Mouse (Mus musculus): Measurements from ENCODE around the gene Tbc1d30.

Gene Tbc1d30

GRCm38 (mm10) chr10:121351066-121351581 is at the start of gene Tbc1d30:
Gene Tbc1d30 (minus strand): TSS chr10:121351278.
- DNase-seq = peak; percentile 85

DNA sequence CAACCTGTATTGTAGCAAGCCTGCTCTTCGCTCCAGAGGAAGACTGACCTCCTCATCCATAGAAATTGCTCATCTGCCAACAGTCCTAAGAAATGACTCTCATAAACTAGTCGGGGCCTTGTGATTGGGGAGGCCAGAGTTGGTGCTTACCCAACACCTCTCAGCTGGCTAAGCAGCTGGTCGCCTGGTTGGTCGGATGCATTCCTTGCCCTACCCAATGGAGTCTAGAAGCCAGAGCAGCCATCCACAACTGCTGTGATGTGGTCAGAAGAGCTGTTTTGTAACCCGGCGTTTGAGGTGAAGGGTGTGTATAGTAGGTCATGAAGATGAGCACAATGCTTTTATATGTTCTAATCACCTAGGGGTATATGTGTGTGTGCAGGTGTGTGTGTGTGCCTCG is 47.5 kb upstream of the Tbc1d30 start:
- DNase-seq = no peak

DNA sequence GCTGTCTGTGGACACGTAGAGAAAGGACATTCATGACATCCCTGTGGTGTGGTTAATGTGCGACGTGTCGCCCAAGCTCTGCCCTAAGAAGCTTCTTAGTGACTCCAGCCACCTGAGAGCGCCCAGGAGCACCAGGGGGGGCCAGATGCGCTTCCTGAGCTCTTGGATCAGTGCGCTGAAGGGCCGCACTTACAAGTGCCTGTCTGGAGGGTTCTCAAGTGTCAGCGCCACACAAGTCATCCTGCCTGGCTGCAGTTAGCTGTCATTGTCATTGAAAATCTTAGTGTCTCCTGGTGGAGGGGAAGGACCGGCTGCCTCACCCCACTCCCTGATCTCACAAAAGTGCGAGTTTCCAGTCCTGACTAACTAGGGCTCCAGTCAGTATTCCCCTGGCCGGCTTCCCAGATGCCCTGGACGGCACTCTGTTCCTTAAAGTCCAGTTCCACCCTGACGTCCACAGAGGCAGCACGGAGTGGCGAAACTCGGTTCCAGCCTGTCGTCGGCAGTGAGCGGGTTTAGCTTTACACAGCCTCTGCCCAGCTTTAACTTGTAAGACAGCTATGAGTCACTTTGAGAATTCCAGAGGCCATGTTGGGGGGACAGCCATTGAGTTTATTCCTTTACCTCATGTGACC is 44.6 kb upstream of the Tbc1d30 start:
- peak; percentile 70 for DNase-seq

- DNase-seq = no peak
These were observed 43.8 kb upstream of the Tbc1d30 start for GRCm38 (mm10) chr10:121394789-121395325.

- no peak for DNase-seq
These were observed 43.2 kb upstream of the Tbc1d30 start for GRCm38 (mm10) chr10:121394270-121394669.

DNA sequence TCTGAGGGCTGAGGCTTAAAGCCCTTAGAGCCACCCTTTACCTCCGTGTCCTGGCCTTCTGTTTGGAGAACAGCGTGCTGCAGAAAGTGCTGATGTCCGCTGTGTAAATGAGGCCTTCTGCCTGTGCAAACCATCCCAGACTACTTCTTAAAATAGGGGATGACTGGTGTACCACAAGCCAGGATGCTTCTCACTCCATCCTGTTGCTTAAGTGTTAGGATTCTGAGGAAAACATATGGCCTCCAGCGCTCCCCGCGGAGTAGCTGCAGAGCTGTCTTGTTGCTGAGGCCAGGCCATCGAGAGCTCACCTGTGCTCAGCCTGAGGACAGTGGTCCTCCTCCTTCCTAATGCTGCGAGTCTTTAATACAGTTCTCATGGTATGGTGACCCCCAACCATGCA is 40.8 kb upstream of the Tbc1d30 start:
- no peak for DNase-seq

- no peak for DNase-seq
These were observed 39.5 kb upstream of the Tbc1d30 start for GRCm38 (mm10) chr10:121390602-121391001.

GRCm38 (mm10) chr10:121386347-121386746 is 35.3 kb upstream of the Tbc1d30 start:
- DNase-seq = no peak

GRCm38 (mm10) chr10:121385695-121386094 is 34.6 kb upstream of the Tbc1d30 start:
- no peak for DNase-seq

DNA sequence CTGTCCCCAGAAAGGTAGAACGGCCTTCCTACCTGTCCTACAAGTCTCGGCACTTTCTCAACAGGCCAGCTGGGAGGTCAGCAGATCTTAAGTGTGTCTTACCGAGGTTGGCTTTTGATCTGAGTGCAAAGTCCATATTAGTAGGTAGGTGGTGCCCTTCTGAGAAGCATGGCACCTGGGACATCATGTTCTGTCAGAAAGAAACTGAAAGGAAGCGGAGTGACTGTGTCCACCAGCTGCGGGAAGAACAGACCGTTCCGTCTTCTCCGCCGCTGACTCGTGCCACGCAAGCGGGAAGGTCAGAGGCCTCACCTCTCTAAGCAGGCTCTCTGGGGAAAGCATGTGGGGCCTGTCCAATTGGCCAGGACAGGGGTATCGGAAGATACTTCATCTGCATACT is 33.6 kb upstream of the Tbc1d30 start:
- DNase-seq = no peak

GRCm38 (mm10) chr10:121381280-121381679 is 30.2 kb upstream of the Tbc1d30 start:
- no peak for DNase-seq

DNA sequence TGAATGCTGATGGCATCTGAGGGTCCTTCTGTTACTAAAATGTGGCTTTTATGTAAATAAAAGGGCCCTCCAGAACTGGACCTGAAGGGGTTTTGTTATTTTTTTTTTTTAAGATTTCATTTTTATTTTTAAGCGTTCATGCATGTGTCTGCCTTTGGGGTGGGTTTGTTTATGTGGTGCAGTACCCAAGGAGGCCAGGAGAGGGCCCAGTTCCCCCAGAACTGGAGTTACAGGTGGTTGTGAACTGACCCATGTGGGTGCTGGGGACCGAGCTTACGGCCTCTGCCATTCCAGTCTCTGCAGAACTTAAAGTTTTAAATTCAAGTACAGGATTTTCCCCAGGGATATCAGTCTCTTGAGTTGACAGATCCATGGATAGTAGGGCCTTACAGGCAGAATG is 28.3 kb upstream of the Tbc1d30 start:
- no peak for DNase-seq

- DNase-seq = peak; percentile 36
These were observed 25.6 kb upstream of the Tbc1d30 start for GRCm38 (mm10) chr10:121376530-121377271.

DNA sequence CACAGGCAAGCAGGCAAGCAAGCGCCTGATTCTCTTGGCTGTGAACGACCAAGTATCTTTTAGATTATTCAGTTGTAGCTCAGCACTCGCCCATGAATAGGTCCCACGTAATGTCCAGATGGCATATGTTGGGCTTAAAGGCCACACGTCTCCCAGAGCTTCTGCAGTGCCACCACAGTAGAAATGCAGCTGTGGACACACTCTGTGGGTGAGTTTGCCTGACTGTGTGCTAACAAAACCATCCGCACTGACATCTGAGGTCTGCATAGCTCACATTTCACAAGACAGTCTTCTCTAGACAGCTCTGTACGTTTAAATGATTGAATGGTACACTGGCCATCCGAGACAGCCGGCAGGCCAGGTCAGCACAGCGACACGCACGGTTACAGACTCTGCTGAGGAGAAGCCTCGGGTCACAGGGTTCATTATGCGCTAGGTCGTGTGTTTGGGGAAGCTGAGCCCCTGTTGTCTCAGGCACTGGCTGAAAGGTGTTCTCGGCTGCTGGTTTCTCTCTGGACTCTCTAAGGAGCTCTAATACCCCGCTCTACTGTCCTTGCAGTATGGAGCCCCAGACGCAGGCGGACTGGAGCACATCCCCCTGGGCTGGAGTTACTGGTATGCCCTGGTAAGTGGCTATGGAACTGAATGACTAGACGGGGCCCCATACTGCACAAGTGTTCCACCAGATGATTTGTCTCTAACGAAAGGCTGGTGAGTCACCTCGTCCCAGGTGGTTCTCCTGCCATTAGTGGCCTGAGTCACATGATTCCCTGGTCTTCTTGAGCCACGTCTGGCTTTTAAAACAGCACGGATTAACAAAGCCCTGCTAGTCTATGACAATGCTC is 24.8 kb upstream of the Tbc1d30 start:
- DNase-seq = no peak

GRCm38 (mm10) chr10:121374693-121375620 is 23.9 kb upstream of the Tbc1d30 start:
- DNase-seq = no peak

DNA sequence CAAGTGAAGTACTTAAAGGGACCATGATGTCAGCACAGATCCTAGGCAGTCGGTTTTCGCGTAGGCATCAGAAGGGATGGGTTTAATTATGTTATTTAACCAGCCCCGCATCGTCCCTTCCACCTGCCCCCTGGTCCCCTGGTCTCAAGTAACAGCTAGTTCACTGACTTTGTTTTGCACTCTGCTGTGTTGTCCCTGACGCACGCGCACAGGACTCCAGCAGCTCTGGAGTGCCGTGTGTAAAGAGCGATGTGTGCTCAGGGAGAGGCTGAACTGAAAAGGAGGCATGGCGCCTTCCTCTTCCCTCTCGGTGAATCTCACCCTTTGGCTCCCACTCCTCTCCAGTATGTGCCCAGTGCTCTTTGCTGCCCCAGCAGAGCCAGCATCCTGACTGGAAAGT is 22.9 kb upstream of the Tbc1d30 start:
- no peak for DNase-seq

GRCm38 (mm10) chr10:121370777-121371176 is 19.7 kb upstream of the Tbc1d30 start:
- DNase-seq = no peak

DNA sequence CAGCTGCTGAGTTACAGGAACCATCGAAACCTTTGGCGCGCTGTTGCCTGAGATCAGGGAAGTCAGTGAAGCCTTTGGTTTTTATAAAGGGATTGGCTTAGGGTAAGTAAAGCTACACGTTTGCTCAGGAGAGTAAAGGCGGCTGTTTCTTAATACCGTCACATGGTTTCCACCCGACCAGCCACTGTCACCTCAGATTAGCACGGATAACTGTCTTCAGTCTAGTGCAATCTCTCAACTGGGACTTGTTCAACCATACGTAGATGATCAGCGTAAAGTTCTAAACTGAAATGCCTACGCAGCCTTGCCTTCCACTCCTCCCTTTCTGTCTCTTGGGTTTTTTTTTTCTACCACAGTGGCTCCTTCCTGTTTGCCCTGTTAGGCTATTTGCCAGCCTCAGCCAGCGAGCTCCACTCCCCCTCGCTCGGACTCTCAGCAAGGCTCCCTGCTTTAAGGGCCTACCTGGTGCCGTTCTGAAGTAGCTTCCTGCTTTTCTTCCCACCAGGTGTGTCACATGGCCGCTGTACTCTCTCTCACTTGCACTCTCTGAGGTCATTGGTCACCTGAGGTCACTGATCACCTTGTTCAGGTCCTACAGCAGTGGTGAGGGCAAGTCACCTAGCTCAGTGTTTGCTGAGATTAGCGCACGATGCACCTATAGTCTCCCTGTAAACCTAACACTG is 17.8 kb upstream of the Tbc1d30 start:
- DNase-seq = peak; percentile 44

DNA sequence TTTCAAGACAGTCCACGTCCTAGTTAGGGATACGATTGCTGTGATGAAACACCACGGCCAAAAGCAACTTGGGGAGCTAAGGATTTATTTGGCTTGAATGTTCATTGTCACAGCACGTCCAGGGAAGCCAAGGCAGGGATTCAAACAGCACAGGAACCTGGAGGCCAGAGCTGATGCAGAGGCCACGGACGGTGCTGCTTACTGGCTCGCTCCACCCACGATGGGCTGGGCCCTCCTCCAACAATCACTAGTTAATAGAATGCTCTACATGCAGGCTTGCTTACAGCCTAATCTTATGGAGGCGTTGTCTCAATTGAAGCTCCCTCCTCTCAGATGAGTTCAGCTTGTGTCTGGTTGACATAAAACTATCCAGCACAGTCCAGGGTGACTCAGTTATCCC is 16.7 kb upstream of the Tbc1d30 start:
- no peak for DNase-seq

GRCm38 (mm10) chr10:121367271-121367670 is 16.2 kb upstream of the Tbc1d30 start:
- no peak for DNase-seq

DNA sequence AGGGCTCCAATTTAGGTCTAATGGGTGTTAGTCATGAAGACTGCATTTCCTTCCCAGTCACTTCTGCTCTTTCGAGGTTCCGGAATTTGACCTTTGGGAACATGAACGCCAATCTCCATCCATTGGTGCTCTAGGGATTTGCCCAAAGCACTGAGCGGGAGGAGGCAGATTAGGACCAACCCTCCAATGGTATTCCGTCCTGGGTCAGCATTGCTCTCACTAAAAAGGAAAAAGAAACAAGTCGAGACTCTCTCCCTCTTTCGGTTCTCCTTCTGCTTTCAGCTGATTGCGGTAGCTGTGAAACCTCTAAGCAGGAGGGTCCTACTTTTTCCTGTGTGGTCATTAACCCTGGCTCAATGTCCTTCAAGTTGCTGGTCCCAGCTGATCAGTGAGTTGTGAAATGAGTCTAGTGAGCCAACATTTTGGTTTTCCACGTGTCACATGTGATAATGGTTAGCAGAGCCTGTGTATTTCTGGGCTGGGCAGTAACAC is 14.7 kb upstream of the Tbc1d30 start:
- DNase-seq = peak; percentile 52
